Mouse (Mus musculus) embryonic facial prominence, embryonic 14.5 days (tissue): Measurements from ENCODE around the gene Nrxn2. TPM values are rescaled to one million over a fixed set of nuclear protein-coding genes. Genes with fewer than 3 reads are reported as not detected.

ENCODE experiments used
- ATAC-seq: fragments of 200-750 bp; cut with Nextera tagmentation; 2 replicates; pipeline ENCODE4 v1.8.0; 2017; ENCODE audit warnings: low read depth, moderate number of reproducible peaks, moderate TSS enrichment
- DNase-seq: peaks from one replicate; pipeline ENCODE4 v3.0.0-alpha.2; 2015; ENCODE audit warnings: low spot score
- H3K27ac ChIP-seq: fragments of 300-500 bp; sonication (generic); replicated peaks from 2 replicates; pipeline ENCODE4 v1.5.1; 2014; ENCODE audit warnings: low read depth, mild to moderate bottlenecking, low read length, moderate library complexity
- H3K27me3 ChIP-seq: fragments of 300-500 bp; sonication (generic); replicated peaks from 2 replicates; pipeline ENCODE4 v1.6.1; 2014; ENCODE audit warnings: low read length; ENCODE audit not compliant: control insufficient read depth, insufficient read depth
- H3K36me3 ChIP-seq: fragments of 300-500 bp; sonication (generic); 2 replicates; pipeline ENCODE4 v1.6.1; 2014; ENCODE audit warnings: low read length, mixed read lengths; ENCODE audit not compliant: control insufficient read depth, insufficient read depth
- H3K4me1 ChIP-seq: fragments of 300-500 bp; sonication (generic); 2 replicates; pipeline ENCODE4 v1.6.1; 2014; ENCODE audit warnings: antibody characterized with exemption, low read length; ENCODE audit not compliant: control insufficient read depth, insufficient read depth
- H3K4me2 ChIP-seq: fragments of 300-500 bp; sonication (generic); 2 replicates; pipeline ENCODE4 v1.6.1; 2014; ENCODE audit warnings: low read depth, mild to moderate bottlenecking, low read length, moderate library complexity, mixed read lengths
- H3K4me3 ChIP-seq: fragments of 300-500 bp; sonication (generic); 2 replicates; pipeline ENCODE4 v1.5.1; 2014; ENCODE audit warnings: low read depth, mild to moderate bottlenecking, low read length
- H3K9ac ChIP-seq: fragments of 300-500 bp; sonication (generic); 2 replicates; pipeline ENCODE4 v1.6.1; 2014; ENCODE audit warnings: low read depth, mild to moderate bottlenecking, low read length, moderate library complexity, mixed read lengths
- H3K9me3 ChIP-seq: fragments of 300-500 bp; sonication (generic); 2 replicates; pipeline ENCODE4 v1.6.1; 2016; ENCODE audit warnings: low read length; ENCODE audit not compliant: control insufficient read depth
- WGBS: fragments of 180-500 bp; shearing (Covaris S2); extraction: QIAGEN DNeasy Blood & Tissue Kit; methylation state at CpG from one replicate; pipeline ENCODE4 v1.1.7; 2014; 5-methylcytosine and 5-hydroxymethylcytosine counted together
- polyA plus RNA-seq: library from polyadenylated mRNA; unstranded; fragments of >200 nt; fragmentation: Nextera tagmentation; extraction: Ambion mirVana; gene quantifications from 2 replicates; pipeline ENCODE4 v1.2.1, GENCODE M21; 2014

Nrxn2 gene
- polyA plus RNA-seq, 1 experiment from 2014 or later: 3.4 TPM

GRCm38 (mm10) chr19:6397582-6398249 is 20.8 kb upstream of the Nrxn2 start:
- Histone ChIP-seq H3K4me3 (0 out of 2 replicates have a peak overlapping the region, but pooled peaks have one; percentile 66), H3K9ac (no peak overlapping the region), H3K27me3 (peaks cover 37% of the 10 kb centered on the region), H3K4me1 (peaks cover 32% of the 10 kb centered on the region), H3K4me2 (no peak overlapping the region), H3K27ac (no peak overlapping the region), H3K36me3 (no peaks in the 10 kb centered on the region), H3K9me3 (no peaks in the 10 kb centered on the region)
- DNase-seq (no peak), ATAC-seq (no peak)
- 85% methylated on average over 22 of the region's 22 CpGs for WGBS

DNA sequence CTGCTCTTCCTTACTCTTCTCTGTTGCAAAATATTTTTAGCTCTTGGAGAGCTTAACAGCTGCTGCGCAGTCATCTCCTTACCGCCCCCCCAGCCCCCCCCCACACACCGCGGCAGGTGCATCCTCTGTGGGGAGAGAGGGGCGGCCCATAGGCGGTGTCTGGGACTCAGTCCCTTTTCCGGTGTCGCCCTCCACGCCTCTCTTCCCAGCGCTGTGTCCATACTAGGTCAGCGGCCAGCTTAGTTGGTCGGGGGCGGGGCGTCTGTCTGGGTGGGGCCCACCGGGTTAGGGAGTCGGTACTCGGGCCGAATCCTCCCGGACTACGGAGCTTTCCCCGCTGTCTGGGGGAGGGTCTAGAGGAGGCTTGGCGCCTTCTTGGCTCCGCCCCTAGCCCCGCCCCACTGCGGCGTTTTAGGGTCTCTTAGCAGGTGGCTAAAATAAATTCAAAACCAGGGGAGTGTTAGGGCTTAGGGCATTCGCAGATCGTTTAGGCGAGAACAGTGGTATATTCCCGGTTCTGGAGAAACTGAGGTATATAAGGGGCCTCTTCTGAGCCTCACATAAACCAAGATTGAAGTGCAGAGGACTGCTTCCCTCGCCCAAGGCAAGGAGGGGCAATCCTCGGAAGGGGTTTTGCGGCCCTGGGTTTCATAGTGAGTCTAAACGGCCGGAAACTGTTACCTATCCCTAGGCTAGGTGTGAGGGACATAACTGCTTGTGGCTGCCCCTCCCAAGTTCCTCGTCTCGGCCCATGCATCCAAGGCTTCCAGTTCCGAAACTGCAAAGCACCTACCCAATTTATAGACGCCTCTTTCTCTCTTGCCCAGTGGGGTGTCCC is 19.9 kb upstream of the Nrxn2 start:
- Histone ChIP-seq H3K27me3 (peaks cover 38% of the 10 kb centered on the region), H3K9me3 (no peaks in the 10 kb centered on the region), H3K27ac (0 out of 2 replicates have a peak overlapping the region, but pooled peaks have one; percentile 11)

GRCm38 (mm10) chr19:6399285-6400095 is 19.0 kb upstream of the Nrxn2 start, which contains the start of gene Rasgrp2:
Gene Rasgrp2, plus strand, starts transcription at chr19:6399340.
- 0 out of 2 replicates have a peak within 1 kb of the TSS, but pooled peaks have one; percentile 21 for H3K27ac ChIP-seq
- H3K36me3 ChIP-seq: no peaks in the 10 kb centered on the region
- ATAC-seq (peak; percentile 15; the same call in 1 of the 2 replicates), DNase-seq (no peak)
- H3K9ac ChIP-seq: peak within 1 kb of the TSS; percentile 68
- H3K4me3 ChIP-seq: peak within 1 kb of the TSS; percentile 66
- peaks cover 32% of the 10 kb centered on the region for H3K4me1 ChIP-seq
- peak within 1 kb of the TSS; percentile 99 for H3K4me2 ChIP-seq
- WGBS: under 1% methylated on average over 46 of the region's 87 CpGs
- no peaks in the 10 kb centered on the region for H3K9me3 ChIP-seq
- peaks cover 38% of the 10 kb centered on the region for H3K27me3 ChIP-seq

More for the DNA sequence above, 19.9 kb upstream of the Nrxn2 start:
- peak; percentile 54 for ATAC-seq
- Histone ChIP-seq H3K4me1 (peaks cover 32% of the 10 kb centered on the region), H3K9ac (peak overlapping the region; percentile 68), H3K4me3 (peak overlapping the region; percentile 66), H3K4me2 (peak overlapping the region; percentile 99), H3K36me3 (no peaks in the 10 kb centered on the region)
- peak; percentile 58 for DNase-seq
- under 1% methylated on average over 37 of the region's 39 CpGs for WGBS

DNA sequence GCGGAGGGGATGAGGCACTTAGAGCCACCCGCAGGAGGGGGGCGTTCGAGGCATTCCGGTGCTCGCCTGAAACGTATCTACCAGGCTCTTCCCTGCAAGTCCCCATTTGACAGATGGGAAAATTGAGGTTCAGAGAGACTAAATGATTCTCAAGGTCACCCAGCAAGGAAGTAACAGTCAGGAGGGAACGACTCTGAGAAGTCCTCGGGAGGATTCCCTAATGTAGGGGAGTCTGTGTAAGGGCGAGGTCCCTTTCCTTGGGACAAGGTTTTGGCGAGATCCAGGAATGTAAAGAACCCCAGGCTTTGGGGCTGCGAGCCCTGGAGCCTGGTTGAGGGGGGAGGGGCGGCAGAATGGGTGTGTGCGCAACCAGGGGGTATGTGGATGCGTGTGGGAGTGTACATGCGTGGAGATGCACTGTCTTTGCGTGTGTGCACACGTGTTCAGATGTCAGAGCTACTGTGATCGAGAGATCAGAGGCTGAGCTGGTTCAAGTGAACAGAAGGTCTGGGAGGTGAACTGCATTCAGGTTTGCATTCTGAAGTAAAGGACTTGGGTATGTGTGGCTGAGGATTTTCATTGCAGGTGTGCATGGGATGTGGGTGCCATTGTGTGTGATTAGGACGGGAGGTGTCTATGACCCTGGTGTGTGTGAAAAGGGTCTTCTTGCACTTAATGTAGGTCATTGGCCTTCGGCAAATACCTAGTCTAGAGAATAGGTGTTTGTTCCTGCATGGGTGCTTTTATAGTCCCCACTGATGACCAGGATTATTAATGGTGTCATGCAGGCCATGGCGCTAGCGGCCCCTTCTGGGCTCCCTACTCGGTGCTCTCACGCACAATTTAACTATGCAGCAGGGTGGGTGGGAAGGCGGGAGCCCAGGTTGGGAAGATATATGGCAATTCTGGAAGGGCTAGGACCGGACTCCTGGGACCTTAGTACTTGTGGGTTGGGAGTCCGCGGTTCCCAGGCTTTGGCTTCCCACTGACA is 18.1 kb upstream of the Nrxn2 start:
- Histone ChIP-seq H3K9ac (peak overlapping the region; percentile 68), H3K4me2 (peak overlapping the region; percentile 99), H3K27me3 (peaks cover 38% of the 10 kb centered on the region), H3K27ac (no peak overlapping the region), H3K36me3 (no peaks in the 10 kb centered on the region), H3K9me3 (no peaks in the 10 kb centered on the region), H3K4me1 (peaks cover 32% of the 10 kb centered on the region), H3K4me3 (peak overlapping the region; percentile 66)
- ATAC-seq: no peak
- no peak for DNase-seq
- WGBS: 2% methylated on average over 29 of the region's 29 CpGs

GRCm38 (mm10) chr19:6401131-6401815 is 17.3 kb upstream of the Nrxn2 start:
- no peaks in the 10 kb centered on the region for H3K36me3 ChIP-seq
- peaks cover 38% of the 10 kb centered on the region for H3K27me3 ChIP-seq
- peak; percentile 57 for DNase-seq
- peaks cover 32% of the 10 kb centered on the region for H3K4me1 ChIP-seq
- H3K4me3 ChIP-seq: peak overlapping the region; percentile 66
- 1% methylated on average over 22 of the region's 32 CpGs for WGBS
- H3K9ac ChIP-seq: peak overlapping the region; percentile 58
- peak overlapping the region; percentile 99 for H3K4me2 ChIP-seq
- no peak overlapping the region for H3K27ac ChIP-seq
- no peaks in the 10 kb centered on the region for H3K9me3 ChIP-seq
- ATAC-seq: peak; percentile 4; the same call in 1 of the 2 replicates

GRCm38 (mm10) chr19:6401951-6402350 is 16.6 kb upstream of the Nrxn2 start:
- H3K9me3 ChIP-seq: no peaks in the 10 kb centered on the region
- DNase-seq (no peak), ATAC-seq (no peak)
- H3K36me3 ChIP-seq: no peaks in the 10 kb centered on the region
- no peak overlapping the region for H3K27ac ChIP-seq
- H3K4me1 ChIP-seq: peaks cover 32% of the 10 kb centered on the region
- 6% methylated on average over 8 of the region's 9 CpGs for WGBS
- peak overlapping the region; percentile 99 for H3K4me2 ChIP-seq
- H3K4me3 ChIP-seq: peak overlapping the region; percentile 66
- peak overlapping the region; percentile 58 for H3K9ac ChIP-seq
- peaks cover 38% of the 10 kb centered on the region for H3K27me3 ChIP-seq

- no peak overlapping the region for H3K4me3 ChIP-seq
- no peaks in the 10 kb centered on the region for H3K9me3 ChIP-seq
- 71% methylated on average over 10 of the region's 10 CpGs for WGBS
- no peak overlapping the region for H3K4me2 ChIP-seq
- no peaks in the 10 kb centered on the region for H3K36me3 ChIP-seq
- H3K4me1 ChIP-seq: peaks cover 27% of the 10 kb centered on the region
- peaks cover 37% of the 10 kb centered on the region for H3K27me3 ChIP-seq
- no peak for ATAC-seq
- no peak overlapping the region; the same call in 1 of the 2 replicates for H3K9ac ChIP-seq
- no peak for DNase-seq
- H3K27ac ChIP-seq: no peak overlapping the region
Measured at GRCm38 (mm10) chr19:6403869-6404268, 14.7 kb upstream of the Nrxn2 start.
